Mouse (Mus musculus) heart, postnatal 14 days (tissue): ENCODE data around the gene Xrcc5. TPM values are rescaled to one million over a fixed set of nuclear protein-coding genes. Genes with fewer than 3 reads are reported as not detected.

ENCODE experiments used
- DNase-seq, 2 experiments: peaks; one replicate each; pipeline ENCODE4 v3.0.0; 2021 to 2022
- intact Hi-C: fragments of 180-260 bp; cut with DNase I; formaldehyde crosslinking; loops from one replicate; pipeline ENCODE4 v1.15.1; 2025
- total RNA-seq, 2 experiments: library from RNA; stranded (reverse); gene quantifications; 2 replicates each; pipeline ENCODE4 v1.2.3; 2021

Gene Xrcc5
- total RNA-seq, 2 experiments from 2014 or later = 11.7 to 12.6 TPM

- no peak for DNase-seq
- intact Hi-C loops = no loop called here
These were observed 122.0 kb downstream of the Xrcc5 start for GRCm38 (mm10) chr1:72429107-72429807.

DNA sequence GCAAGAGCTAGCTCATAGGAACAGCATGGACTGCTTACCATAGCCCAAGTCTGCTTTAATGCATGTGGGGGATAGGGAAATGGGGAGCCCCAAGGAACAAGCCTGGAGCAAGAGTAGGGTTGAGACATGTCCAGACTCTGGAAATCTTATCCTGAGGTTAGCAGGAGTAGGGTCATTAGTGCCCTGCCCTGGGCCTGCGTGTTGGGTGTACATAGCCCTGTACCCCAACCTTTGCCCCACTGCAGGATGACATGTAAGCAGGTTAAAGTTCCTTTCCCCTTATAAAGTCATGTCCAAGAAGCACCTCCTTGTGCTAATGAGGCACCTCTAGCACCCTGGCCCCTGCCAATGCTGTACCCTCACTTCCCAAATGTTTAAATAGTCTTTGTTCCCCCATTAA lies 125.4 kb downstream of the Xrcc5 start:
- intact Hi-C loops = no loop called here
- DNase-seq = no peak

GRCm38 (mm10) chr1:72434510-72434909 lies 127.3 kb downstream of the Xrcc5 start:
- intact Hi-C loops = no loop called here
- DNase-seq = no peak

GRCm38 (mm10) chr1:72436967-72437366 lies 129.7 kb downstream of the Xrcc5 start:
- no peak for DNase-seq
- intact Hi-C loops = no loop called here

DNA sequence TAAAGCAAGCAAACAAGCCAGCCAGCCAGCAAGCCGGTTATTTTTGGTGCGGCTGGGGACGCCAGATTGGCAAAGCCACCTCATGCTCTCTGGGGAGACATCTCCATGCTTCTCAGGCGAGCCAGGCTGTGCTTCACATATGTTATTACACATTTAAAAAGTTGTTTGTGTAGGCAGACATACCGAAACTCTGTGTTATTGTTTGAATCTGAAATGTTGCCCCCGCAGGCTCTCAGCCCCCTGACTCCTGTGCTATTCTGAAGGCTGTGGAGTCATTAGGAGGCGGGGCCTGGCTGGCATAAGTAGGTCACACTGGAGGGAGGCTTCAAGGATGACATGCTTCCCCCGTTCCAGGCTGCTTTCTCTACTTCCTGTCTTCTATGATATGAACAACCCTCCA lies 131.9 kb downstream of the Xrcc5 start:
- intact Hi-C loops = no loop called here

GRCm38 (mm10) chr1:72442747-72443146 lies 135.5 kb downstream of the Xrcc5 start:
- intact Hi-C loops = no loop called here
- no peak for DNase-seq

More for the DNA sequence above, 131.9 kb downstream of the Xrcc5 start:
- DNase-seq = peak; percentile 9 to 11

Other genes with a start within 250 kb of the Xrcc5 start
- 10 to 100 TPM; 23.7 to 26.0 TPM for gene Mreg, start 95.1 kb upstream of the Xrcc5 start, total RNA-seq
- gene Pecr, start 23.1 kb upstream of the Xrcc5 start, total RNA-seq = 10 to 100 TPM; 11.1 to 11.4 TPM
- not detected for gene Tmem169, start 23.1 kb upstream of the Xrcc5 start, total RNA-seq
- under 1 TPM in 1 of 2 experiments, not detected in 1; 0.07 TPM for gene March4, start 229.5 kb downstream of the Xrcc5 start, total RNA-seq